Mouse (Mus musculus) E14TG2a.4 (cell line): Measurements from ENCODE around the gene Trmt44.

ENCODE experiments used
- CTCF ChIP-seq: conservative IDR thresholded peaks from 2 replicates; pipeline ENCODE4 v1.5.1; 2014; ENCODE audit warnings: low read length
- POU5F1 ChIP-seq: IDR thresholded peaks from 2 replicates; pipeline ENCODE4 v1.6.1; 2014; ENCODE audit warnings: low read length, borderline replicate concordance

DNA sequence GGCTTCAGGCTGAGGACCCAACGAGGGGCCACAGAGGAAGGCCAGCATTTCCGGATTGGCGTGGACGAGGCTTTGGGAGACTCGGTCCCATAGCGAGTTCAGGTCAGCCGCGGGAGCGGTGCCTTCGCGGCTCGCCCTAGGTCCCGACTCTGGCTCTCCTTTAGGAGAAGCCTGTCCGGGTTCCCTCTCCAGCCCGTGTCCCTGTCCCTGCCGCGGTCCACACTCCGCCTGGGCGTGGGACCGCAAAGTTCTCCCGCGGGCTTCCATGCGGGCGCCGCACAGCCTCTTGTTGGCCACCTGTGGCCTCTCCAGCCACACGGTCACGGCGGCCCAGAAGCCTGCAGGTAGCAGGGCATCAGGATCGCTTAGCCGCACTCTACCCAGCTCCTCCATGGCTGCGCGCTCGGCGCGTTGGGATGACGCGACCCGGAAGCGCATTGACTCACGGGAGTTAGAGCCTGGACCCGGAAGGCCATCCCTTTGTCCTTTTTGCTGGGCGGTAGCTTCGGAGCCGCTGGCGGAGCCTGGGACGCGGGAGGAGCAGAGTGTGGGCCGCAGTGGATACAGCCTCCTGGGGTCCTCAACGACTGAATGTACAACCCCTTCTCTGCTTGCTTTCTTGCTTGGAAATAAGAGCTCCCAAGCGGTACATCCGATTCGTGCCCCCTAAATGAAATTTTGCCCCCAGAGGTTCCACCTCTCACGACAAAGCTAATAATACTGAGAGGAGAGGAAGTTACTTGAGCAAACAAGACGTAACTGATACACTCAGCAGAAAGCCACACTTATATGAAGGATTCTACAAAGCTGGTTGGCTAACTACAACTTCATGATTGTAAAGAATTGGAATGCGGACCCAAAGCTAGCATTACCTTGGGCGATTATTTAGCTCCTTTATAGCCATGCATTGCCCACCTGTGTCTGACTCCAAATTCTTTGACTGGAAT lies at the start of gene Trmt44:
- TF ChIP-seq CTCF, result no peak
- no peak for TF ChIP-seq POU5F1
